Mouse (Mus musculus): ENCODE data around the gene Cat.

The Cat gene

DNA sequence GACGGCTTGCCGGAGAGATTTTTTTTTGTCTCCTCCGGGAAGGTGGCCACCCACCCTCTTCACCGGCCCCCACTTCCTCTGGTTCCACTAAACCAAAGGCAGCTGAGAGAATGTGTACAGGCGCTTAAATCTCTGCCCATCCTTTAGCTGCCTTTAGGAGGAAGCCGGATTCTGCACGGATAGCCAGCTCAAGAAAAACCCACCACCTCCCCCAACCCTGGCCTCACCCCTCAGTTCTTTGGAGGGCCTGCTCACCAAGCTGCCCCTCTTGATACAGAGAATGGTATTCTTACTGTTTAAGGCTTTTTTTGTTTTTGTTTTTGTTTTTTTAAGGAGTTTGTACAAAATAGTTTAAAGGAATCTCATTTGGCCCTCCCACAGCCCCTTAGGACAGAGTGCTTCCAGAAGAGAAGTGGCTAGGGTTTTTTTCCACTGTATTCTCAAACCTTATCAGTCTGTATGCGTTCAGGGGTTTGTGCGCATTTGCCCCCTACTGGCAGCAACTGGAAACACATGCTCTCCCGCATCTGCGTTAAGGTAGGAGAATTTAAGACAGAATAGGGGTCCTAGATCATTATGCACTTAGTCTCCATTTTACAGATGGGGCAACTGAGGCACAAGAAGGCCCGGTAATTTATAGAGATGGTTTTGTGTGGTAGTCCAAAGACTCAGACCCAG lies 60.5 kb downstream of the Cat start:
- ChIA-PET POLR2A (interaction anchor here in 3 of 4 experiments (0.6 to 2.5 kb wide), 5 partner anchors 11 to 131 kb away, joined by 3 to 7 read pairs (median 4); no protein-coding TSS in a partner anchor), CTCF (interaction anchor here (0.5 to 3.2 kb wide), 21 partner anchors 9 to 1690 kb away, joined by 3 to 12 read pairs (median 4); no protein-coding TSS in a partner anchor)

DNA sequence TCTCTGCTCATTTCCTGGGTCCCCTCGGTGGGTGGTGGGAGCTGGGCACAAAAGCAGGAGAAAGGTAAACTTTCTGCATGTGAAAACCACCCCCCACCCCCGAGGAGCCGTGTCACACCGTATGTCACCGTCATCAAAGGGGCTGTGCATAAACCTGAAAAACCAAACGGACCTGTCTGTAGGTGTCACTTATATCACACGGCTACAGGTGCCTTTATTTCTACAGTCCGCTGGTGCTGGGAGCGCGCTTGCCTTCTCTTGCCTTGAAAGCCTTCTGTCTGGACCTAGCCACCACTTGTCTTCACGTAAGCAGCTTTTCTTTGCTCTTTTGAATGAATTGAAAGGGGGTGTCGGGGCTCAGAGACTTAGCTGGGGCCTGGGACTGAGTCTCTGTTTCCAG lies 61.1 kb downstream of the Cat start:
- POLR2A ChIA-PET = interaction anchor here in 2 of 4 experiments (0.6 to 2.5 kb wide), 3 partner anchors 13 to 132 kb away, joined by 3 to 7 read pairs (median 4); no protein-coding TSS in a partner anchor

DNA sequence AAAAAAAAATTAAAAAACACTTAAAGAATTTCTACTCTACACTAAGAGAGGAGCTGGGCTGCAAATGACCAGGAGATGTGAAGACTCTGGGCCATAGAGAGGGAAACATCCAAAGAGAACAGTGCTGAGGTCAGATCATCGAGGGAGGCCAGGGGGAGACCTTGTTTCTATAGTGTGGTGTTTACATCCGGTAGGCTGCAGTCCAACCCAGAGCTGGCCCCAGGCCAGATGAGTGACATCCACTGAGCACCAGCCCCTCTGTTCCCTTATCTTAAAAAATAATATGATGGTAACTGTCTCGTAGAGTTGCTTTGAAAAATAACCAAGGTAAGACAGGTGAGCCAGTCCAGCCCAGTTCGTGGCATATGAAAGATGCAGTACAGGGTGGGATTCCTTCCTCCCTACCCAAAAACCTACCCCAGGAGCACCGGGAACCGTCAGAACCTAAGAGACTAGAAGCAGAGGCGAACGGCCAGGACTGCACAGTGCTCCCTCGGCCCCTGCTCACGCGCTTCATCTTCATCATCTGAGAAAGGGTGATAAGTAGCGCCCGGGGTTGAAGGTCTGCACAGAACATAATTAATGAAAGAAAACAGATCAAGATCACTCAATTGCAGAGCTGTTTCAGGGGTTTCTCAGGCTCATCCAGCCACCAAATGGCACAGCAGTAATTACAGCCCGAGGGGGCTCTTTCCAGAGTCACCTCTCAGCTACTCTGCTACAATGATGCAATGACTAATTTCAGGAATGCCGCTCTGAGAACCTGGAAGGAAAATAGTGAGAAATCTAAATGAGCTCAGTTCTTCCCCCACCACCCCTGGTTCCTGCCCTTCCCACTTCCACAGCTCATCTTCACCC lies 64.1 kb downstream of the Cat start:
- ChIA-PET POLR2A (no interaction called here), CTCF (no interaction called here)

More for the DNA sequence above, 61.1 kb downstream of the Cat start:
- CTCF ChIA-PET = interaction anchor here (0.5 to 3.2 kb wide), 18 partner anchors 10 to 1691 kb away, joined by 3 to 12 read pairs (median 4); no protein-coding TSS in a partner anchor

DNA sequence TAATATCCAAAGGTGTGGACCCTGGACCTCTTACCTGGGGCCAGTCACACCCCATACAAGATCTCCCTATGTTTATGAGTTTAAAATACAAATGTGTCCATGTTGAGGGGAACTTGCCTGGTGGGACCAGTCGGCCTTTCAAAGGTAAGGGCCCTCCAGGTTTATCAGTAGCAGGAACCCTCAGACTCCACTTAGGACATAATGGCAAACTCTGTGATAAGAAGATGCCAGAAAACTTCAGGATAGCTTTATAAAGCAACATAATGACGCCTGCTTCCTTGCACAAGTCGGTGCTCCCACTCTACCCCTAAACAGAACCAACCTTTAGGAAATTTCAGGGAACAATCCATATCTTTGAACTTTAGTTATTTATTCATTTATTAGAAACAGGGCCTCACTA lies 69.2 kb downstream of the Cat start:
- CTCF ChIA-PET = no interaction called here

DNA sequence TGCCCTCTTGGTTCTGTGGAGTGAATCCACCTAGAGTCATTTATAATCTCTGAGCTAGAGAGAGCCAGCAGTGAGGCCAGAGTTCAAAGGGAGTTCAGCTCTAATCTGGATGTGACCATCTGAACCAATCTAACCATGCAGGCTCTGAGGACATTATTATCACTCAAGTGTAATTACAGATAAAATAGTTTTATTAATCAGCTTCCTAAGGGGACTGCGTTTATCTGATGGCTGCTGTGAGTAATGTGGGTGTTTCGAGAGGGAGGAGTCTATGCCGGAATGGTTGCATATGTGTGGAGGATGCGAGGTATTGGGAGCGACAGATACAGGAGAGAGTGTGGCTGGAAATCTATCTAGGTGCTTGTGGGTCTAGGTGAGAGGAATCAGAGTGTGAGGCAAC lies 71.6 kb downstream of the Cat start:
- ChIA-PET CTCF (interaction anchor here in 2 of 4 experiments (0.7 to 1.2 kb wide), 3 partner anchors 11 to 328 kb away, joined by 3 read pairs; no protein-coding TSS in a partner anchor), POLR2A (no interaction called here)

More for the DNA sequence above, 69.2 kb downstream of the Cat start:
- POLR2A ChIA-PET = no interaction called here

DNA sequence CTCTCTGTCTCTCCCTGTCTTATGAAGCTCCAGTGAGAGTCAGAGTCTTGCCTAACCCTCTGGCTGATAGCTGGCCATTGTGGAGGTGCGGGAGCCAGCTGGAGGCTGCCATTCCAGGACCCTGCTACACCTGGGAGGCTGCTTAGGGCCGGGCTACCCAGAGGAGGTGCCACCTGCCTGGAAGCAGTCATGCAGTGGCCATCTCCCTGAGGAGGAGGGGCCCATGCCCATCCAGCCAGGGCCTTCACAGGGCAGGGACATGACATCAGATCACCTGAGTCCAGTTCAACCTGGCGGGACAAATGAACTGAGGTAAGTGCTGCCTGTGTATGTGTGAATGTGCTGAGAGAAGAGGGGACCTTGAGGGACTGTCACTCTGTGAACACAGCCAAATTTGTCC lies 73.1 kb downstream of the Cat start:
- ChIA-PET POLR2A (no interaction called here), CTCF (interaction anchor here in 1 of 4 experiments (0.6 to 0.8 kb wide), 2 partner anchors 65 to 135 kb away, joined by 3 read pairs; no protein-coding TSS in a partner anchor)

DNA sequence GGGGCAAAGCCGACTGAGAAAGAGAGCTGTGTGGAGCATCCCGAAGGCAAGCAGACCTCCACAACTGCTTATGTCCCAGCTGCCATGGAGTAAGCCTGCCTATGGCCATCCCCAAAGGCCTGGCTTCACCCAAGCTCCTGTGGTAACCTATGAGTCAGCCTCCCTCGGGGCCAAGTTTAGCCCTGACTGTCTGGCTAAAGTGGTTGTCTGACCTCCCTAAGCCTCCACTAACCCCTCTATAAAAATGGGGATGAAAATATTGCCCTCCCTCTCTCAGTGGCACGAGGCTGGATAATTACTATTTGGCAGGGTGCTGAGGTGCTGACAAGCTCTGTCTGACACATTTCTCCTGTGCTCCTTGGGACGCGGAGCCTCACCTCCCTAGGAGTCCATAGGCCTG lies 73.6 kb downstream of the Cat start, which contains the start of gene Elf5:
Elf5 (plus strand) TSS at position 341 of the 400 bp plus-strand sequence.
- POLR2A ChIA-PET = no interaction called here
- CTCF ChIA-PET = interaction anchor here in 1 of 4 experiments (0.6 kb wide), 1 partner anchor 135 kb away, joined by 3 read pairs; no protein-coding TSS in a partner anchor

DNA sequence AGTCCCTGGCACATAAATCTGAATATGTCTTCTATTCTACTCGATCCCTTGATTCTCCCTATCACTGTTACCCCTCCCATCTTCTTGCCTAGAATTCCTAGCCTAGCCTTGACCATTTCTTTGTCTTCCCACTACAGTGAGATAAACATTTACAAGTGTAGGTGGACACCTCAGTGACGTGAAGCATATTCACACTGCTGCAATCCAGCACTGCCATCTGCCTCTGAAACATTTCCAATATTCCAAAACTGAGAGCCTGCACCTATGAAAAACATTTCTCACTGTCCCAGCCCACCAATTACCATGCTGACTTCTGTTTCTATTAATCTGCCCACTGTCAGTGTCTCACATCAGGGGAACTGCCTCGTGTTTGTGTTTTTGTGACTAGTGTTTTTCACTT lies 78.7 kb downstream of the Cat start:
- ChIA-PET POLR2A (interaction anchor here in 1 of 4 experiments (0.6 kb wide), 1 partner anchor 303 kb away, joined by 4 read pairs; no protein-coding TSS in a partner anchor), CTCF (interaction anchor here in 1 of 4 experiments (0.5 kb wide), 1 partner anchor 67 kb away, joined by 3 read pairs; no protein-coding TSS in a partner anchor)
